Mouse (Mus musculus): ENCODE data around the gene Nyx. TPM values are rescaled to one million over a fixed set of nuclear protein-coding genes. Genes with fewer than 3 reads are reported as not detected.
A peak's percentile ranks its signal among the peaks of the same experiment; 100 is the strongest.

Gene Nyx
- polyA plus RNA-seq, 1 experiment from 2014 or later = 0.05 TPM

DNA sequence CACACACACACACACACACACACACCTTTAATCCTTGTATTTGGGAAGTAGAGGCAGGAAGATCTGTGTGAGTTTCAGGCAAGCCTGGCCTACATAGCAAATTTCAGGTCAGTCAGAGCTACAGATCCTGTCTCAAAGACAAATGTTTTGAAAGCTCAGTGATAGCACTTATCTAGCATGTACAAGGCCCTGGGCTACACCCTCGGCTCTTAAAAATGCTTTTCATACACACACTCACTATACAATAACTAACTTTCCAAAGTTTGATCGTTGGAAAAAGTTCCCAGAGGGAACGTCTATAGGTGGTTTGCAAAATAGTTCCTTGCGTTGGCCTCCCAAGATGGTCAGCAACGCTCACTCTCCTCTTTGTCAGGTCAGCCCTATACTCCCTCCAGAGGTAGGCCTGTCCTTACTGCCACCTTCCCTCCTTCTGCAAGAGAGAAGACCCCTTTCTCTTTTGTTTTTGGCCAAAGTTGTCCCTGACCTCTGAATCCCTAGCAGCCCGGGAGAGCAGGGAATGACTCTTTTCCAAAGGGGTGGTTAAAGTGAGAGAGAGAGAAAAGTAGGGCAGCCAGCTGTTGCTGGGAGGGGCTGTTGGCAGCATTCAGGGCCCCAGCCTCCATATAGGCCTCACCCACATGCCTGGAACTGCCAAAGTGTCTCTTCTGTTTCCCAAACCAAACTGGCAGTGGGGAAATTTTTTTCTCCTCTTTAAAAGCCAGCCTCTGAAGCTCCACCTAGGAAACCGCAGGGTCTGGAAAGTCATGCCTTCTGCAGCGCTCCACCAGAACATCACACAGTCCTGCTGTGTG is 29.2 kb downstream of the Nyx start:
- no peaks in the 10 kb centered on the region for H3K9me3 ChIP-seq
- H3K27ac ChIP-seq = no peak overlapping the region
- ATAC-seq (ENCODE audit: borderline replicate concordance, extremely low read depth, low FRiP score, low TSS enrichment) = no peak
- 71% methylated on average over 8 of the region's 8 CpGs for WGBS
- H3K36me3 ChIP-seq = no peaks in the 10 kb centered on the region
- no peak overlapping the region for H3K4me3 ChIP-seq
- H3K4me1 ChIP-seq = no peaks in the 10 kb centered on the region
- no peak overlapping the region for H3K9ac ChIP-seq
- no peak overlapping the region for H3K4me2 ChIP-seq
- H3K27me3 ChIP-seq = peaks cover 3% of the 10 kb centered on the region; the same call in 1 of the 2 replicates

DNA sequence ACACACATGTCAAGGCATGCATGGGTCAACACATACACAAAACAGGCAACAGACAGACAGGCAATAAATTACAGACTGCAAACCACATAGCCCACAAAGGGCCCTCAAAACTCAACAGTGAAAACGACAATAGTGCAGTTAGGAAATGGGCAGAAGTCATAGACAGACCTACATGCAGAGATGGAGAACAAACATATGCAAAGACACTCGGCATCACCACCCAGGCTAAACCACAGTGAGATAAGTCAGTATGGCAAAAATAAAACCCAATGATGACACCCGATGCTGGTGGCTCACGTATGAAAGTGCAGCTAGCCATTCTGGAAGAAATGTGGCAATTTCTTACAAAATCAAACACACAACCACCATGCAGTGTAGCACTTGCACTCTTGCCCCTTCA is 34.4 kb downstream of the Nyx start:
- Histone ChIP-seq H3K36me3 (no peaks in the 10 kb centered on the region), H3K27me3 (no peaks in the 10 kb centered on the region; the same call in none of the 2 replicates)
- 74% methylated on average over 4 of the region's 4 CpGs for WGBS

DNA sequence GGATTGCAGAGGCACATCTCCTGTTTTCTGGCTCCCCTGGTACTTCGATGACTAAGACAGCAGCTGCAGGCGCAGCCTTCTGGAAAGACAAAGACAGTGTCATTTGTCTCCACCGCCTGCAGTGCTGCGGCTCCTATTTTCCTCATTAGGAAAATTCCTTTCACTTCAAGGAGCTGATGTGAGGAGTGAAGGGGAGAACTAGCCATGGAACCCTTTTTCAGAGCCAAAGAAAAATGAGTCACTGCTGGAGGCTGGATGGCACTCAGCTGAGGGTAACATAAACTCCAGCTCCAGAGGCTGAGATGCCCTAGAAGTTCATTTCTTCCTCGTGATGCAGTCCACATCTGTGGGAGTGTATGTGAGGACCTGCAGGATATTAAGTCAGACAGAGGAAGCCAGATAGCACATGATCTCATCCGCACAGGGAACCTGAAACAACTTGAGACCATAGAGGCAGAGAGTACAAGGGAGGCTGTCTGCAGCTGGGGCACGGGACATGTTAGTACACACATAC is 37.0 kb downstream of the Nyx start:
- Histone ChIP-seq H3K27me3 (no peaks in the 10 kb centered on the region; the same call in none of the 2 replicates), H3K27ac (no peak overlapping the region), H3K36me3 (no peaks in the 10 kb centered on the region), H3K4me1 (no peaks in the 10 kb centered on the region), H3K9ac (no peak overlapping the region), H3K4me3 (no peak overlapping the region), H3K9me3 (no peaks in the 10 kb centered on the region), H3K4me2 (no peak overlapping the region)
- ATAC-seq (ENCODE audit: borderline replicate concordance, extremely low read depth, low FRiP score, low TSS enrichment) = no peak
- WGBS = 53% methylated on average over 7 of the region's 7 CpGs

More for the DNA sequence above, 34.4 kb downstream of the Nyx start:
- Histone ChIP-seq H3K4me3 (no peak overlapping the region), H3K9me3 (no peaks in the 10 kb centered on the region), H3K4me1 (no peaks in the 10 kb centered on the region), H3K27ac (no peak overlapping the region), H3K9ac (no peak overlapping the region), H3K4me2 (no peak overlapping the region)
- ATAC-seq (ENCODE audit: borderline replicate concordance, extremely low read depth, low FRiP score, low TSS enrichment) = no peak

DNA sequence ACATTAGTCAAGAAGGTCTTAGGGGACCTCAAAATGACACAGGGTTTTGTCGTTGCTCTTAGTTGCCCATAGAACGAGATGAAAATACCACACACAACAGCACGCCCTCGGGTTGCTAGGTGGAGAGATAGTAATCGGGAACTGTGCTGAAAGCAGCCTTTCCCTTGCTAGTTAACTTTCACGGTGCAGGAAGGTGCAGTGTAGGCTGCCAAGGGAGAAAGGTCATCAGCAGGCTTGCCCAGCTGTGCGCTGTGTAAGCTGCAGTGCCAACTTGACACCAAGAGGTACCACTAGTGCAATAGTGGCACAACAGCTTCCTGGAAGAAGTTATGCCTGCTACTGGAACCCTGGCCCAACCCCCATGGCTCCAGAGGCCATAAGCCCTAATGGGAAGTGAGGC is 38.5 kb downstream of the Nyx start:
- no peaks in the 10 kb centered on the region; the same call in 1 of the 2 replicates for H3K27me3 ChIP-seq
- H3K4me2 ChIP-seq = no peak overlapping the region
- WGBS = 86% methylated on average over 7 of the region's 7 CpGs
- H3K27ac ChIP-seq = no peak overlapping the region
- no peaks in the 10 kb centered on the region for H3K9me3 ChIP-seq
- no peak overlapping the region for H3K4me3 ChIP-seq
- H3K9ac ChIP-seq = no peak overlapping the region
- no peak for ATAC-seq (ENCODE audit: borderline replicate concordance, extremely low read depth, low FRiP score, low TSS enrichment)
- no peaks in the 10 kb centered on the region for H3K36me3 ChIP-seq
- H3K4me1 ChIP-seq = no peaks in the 10 kb centered on the region

DNA sequence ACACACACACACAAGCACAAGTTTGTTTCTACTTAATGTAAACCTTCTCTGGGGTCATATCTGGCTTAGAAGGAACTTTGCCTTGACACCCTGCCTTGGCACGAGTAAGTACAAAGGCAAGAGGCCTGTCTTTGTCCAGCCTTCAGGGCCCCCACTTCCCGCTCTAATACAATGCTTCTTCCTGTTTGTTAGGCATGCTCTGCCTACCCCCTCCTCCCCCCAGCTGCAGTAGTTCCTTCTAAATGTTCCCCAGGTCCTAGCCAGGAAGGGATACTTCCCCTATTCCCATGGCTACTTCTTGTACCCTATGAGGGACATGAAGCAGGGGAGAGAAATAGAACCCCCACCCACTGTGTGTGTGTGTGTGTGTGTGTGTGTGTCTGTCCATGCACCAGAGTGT is 40.5 kb downstream of the Nyx start:
- H3K4me3 ChIP-seq = no peak overlapping the region
- H3K4me1 ChIP-seq = no peaks in the 10 kb centered on the region
- no peak overlapping the region for H3K9ac ChIP-seq
- H3K27me3 ChIP-seq = no peaks in the 10 kb centered on the region
- ATAC-seq (ENCODE audit: borderline replicate concordance, extremely low read depth, low FRiP score, low TSS enrichment) = peak; percentile 46; the same call in 1 of the 2 replicates
- H3K4me2 ChIP-seq = no peak overlapping the region
- H3K9me3 ChIP-seq = no peaks in the 10 kb centered on the region
- WGBS = 41% methylated on average over 2 of the region's 2 CpGs
- H3K27ac ChIP-seq = no peak overlapping the region
- no peaks in the 10 kb centered on the region for H3K36me3 ChIP-seq

DNA sequence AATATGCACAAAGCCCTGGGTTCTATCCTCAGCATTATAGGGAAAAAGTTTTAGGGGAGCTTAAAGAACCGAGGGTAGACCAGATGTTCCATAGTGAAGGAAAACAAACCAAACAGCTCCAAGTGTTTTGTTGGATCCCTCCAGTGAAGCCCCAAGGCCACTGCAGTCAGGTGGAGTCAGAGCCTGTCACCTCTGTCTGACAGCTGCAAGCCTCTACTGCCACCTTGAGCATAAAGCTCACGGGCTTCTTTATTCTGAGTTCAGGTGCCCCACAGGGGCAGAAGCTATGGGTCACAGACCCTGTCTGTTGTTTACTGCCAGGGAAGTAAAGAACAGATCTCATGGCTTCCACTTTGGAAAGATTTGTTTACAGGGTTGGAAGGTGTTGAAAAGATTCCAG is 47.2 kb downstream of the Nyx start:
- H3K4me3 ChIP-seq = no peak overlapping the region
- WGBS = 40% methylated on average over 2 of the region's 2 CpGs
- no peaks in the 10 kb centered on the region for H3K4me1 ChIP-seq
- H3K27ac ChIP-seq = no peak overlapping the region
- H3K27me3 ChIP-seq = no peaks in the 10 kb centered on the region
- no peak overlapping the region for H3K9ac ChIP-seq
- H3K9me3 ChIP-seq = no peaks in the 10 kb centered on the region
- no peak overlapping the region for H3K4me2 ChIP-seq
- ATAC-seq (ENCODE audit: borderline replicate concordance, extremely low read depth, low FRiP score, low TSS enrichment) = no peak
- no peaks in the 10 kb centered on the region for H3K36me3 ChIP-seq

DNA sequence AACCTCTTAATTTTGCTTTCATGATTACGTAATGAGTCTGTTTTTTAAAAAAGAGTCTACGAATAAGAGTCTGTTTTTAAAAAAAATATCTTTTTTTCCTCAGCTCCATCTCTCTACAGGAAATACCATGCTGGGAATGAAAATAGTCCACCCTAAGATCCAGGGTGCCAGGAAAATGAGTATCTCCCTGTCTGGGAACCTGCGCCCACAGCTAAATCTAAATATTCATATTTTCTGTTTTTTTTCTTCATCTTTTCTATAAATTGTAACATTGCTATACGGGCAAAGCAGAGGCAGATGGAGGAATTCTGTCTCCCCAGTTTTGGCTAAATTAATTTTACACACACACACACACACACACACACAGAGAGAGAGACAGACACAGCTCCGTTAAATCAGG is 48.0 kb downstream of the Nyx start:
- no peaks in the 10 kb centered on the region for H3K27me3 ChIP-seq
- no peaks in the 10 kb centered on the region for H3K9me3 ChIP-seq
- H3K27ac ChIP-seq = no peak overlapping the region
- H3K4me1 ChIP-seq = no peaks in the 10 kb centered on the region
- ATAC-seq (ENCODE audit: borderline replicate concordance, extremely low read depth, low FRiP score, low TSS enrichment) = no peak
- no peak overlapping the region for H3K4me3 ChIP-seq
- 83% methylated on average over 5 of the region's 5 CpGs for WGBS
- no peaks in the 10 kb centered on the region for H3K36me3 ChIP-seq
- H3K4me2 ChIP-seq = no peak overlapping the region
- H3K9ac ChIP-seq = no peak overlapping the region

DNA sequence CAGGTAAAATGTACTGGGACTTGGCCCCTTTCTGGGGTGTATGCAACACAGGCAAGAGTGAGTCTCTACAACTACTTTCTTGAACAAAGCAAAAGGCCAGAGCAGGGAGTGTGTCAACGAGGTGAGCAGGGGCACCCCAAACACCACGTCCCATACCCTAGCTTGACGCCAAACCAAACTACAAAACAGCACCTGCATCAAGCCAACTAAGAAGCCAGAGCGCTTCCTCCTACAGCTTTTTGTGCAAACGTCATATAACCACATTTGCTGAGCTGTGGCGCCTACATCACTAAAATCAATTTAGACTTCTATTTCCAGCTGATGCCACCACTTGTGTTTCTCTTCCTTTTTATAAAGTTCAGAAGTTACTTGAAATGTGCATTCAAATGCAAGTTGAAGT is 50.5 kb downstream of the Nyx start:
- Histone ChIP-seq H3K36me3 (no peaks in the 10 kb centered on the region), H3K27me3 (no peaks in the 10 kb centered on the region), H3K9me3 (no peaks in the 10 kb centered on the region), H3K4me1 (no peaks in the 10 kb centered on the region), H3K27ac (no peak overlapping the region), H3K4me3 (no peak overlapping the region), H3K4me2 (no peak overlapping the region), H3K9ac (no peak overlapping the region)
- WGBS = 84% methylated on average over 6 of the region's 6 CpGs
- ATAC-seq (ENCODE audit: borderline replicate concordance, extremely low read depth, low FRiP score, low TSS enrichment) = no peak

DNA sequence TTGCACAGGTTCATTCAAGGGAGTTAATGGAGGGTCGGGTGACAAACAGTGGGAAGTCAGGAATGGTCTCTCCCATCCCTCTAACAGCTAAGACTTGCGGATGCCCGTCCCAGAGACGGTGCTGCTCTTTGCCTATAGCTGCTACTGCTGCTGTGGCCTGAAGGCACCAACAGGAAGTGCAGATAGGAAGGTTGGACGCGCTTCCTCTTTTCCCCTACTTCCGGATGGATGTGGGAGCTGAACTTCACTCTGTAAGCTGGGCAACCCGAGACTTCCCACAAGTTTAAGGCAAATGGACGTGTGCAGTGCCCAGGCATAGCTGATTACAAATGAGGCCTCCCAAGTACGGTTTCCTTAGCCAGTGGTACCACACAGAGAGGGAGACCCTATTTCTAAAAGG is 52.1 kb downstream of the Nyx start:
- Histone ChIP-seq H3K27me3 (no peaks in the 10 kb centered on the region; the same call in 1 of the 2 replicates), H3K36me3 (no peaks in the 10 kb centered on the region), H3K27ac (no peak overlapping the region), H3K9me3 (no peaks in the 10 kb centered on the region), H3K9ac (no peak overlapping the region), H3K4me3 (no peak overlapping the region), H3K4me1 (no peaks in the 10 kb centered on the region), H3K4me2 (no peak overlapping the region)
- WGBS = 77% methylated on average over 10 of the region's 10 CpGs
- ATAC-seq (ENCODE audit: borderline replicate concordance, extremely low read depth, low FRiP score, low TSS enrichment) = no peak

DNA sequence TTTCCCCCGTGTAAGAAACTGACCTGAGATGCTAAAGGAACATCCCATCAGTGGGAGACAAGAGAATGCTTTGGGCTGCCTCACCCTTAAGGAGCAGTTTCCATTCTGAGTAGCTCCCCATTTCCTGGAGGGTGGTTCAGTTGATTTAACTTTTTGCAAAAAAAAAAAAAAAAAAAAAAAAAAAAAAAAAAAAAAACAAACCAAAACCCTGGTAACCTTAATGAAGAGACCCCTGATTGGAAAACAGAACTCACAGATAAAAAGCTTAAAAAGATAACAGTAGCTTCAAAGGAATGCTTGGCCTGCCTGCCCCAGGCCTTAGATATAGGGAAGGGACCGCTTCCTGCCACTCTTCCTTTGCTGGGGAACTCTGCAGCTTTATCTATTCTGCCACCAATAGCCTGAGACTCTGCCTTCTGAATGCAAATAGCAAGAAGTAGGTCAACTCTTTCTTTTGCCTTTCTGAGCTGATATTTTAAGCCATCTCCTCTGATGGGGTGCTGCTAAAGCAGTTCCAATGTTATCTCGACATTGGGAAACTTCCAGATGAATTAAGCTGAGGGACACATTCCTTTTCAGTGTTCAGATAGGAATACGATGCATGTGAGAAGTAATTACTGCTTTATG is 53.0 kb downstream of the Nyx start:
- Histone ChIP-seq H3K4me1 (no peaks in the 10 kb centered on the region), H3K27me3 (no peaks in the 10 kb centered on the region; the same call in 1 of the 2 replicates), H3K4me3 (no peak overlapping the region), H3K4me2 (no peak overlapping the region), H3K27ac (no peak overlapping the region), H3K9ac (no peak overlapping the region), H3K36me3 (no peaks in the 10 kb centered on the region), H3K9me3 (no peaks in the 10 kb centered on the region)
- WGBS = 60% methylated on average over 4 of the region's 4 CpGs
- ATAC-seq (ENCODE audit: borderline replicate concordance, extremely low read depth, low FRiP score, low TSS enrichment) = no peak

DNA sequence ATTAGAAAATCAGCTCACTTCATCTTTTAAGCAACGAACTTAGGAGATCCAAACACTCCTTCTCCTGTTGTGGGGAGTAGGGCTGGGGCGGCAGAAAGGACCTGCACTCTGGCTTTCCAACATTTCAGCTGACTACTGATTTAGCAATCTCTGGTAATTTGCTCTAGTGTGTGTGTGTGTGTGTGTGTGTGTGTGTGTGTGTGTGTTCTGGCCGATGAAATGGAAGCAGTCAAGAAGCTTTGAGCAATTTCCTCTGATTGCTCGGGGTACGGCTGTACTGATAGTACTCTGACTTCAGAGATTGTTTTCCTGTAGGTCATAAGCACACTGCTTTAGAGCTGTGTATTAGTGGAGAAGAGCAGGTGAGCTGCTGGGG is 53.5 kb downstream of the Nyx start:
- Histone ChIP-seq H3K9me3 (no peaks in the 10 kb centered on the region), H3K27me3 (no peaks in the 10 kb centered on the region; the same call in 1 of the 2 replicates), H3K27ac (no peak overlapping the region), H3K36me3 (no peaks in the 10 kb centered on the region), H3K4me3 (no peak overlapping the region), H3K4me1 (no peaks in the 10 kb centered on the region), H3K4me2 (no peak overlapping the region), H3K9ac (no peak overlapping the region)
- ATAC-seq (ENCODE audit: borderline replicate concordance, extremely low read depth, low FRiP score, low TSS enrichment) = no peak
- WGBS = 58% methylated on average over 5 of the region's 5 CpGs

DNA sequence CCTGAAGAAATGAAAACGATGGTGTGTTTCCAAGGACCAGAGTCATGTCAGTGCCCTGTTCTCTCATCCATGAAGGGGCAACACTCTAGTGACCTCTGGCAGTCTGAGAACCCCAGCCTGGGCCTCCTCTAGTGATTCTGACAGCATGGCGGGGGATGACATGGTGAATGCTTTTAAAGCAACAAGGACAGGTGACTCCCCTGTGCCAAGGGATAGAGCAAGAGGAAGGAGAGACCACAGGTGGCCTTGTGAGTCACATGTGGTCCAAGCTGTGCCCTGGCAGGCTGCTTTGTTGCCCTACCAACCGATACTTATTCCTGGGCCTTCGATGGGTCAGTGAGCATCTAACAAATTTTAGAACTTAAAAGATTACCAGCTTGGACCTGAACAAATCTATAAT is 54.7 kb downstream of the Nyx start:
- Histone ChIP-seq H3K4me3 (no peak overlapping the region), H3K9ac (no peak overlapping the region), H3K27ac (no peak overlapping the region), H3K4me2 (no peak overlapping the region), H3K4me1 (no peaks in the 10 kb centered on the region), H3K36me3 (no peaks in the 10 kb centered on the region), H3K9me3 (no peaks in the 10 kb centered on the region), H3K27me3 (no peaks in the 10 kb centered on the region; the same call in 1 of the 2 replicates)
- 91% methylated on average over 4 of the region's 4 CpGs for WGBS
- no peak for ATAC-seq (ENCODE audit: borderline replicate concordance, extremely low read depth, low FRiP score, low TSS enrichment)
